Mouse (Mus musculus) regulatory T cell (primary cell): Measurements from ENCODE around the gene Cd101.

Source experiments
- in situ Hi-C: fragments of 300-600 bp; cut with MboI, MseI; formaldehyde crosslinking; loops from one replicate; pipeline ENCODE4 v1.15.1; 2025; ENCODE audit warnings: high pct_unique_total_duplicates

Cd101 gene

GRCm38 (mm10) chr3:100947286-100947685 lies 82.1 kb downstream of the Cd101 start:
- in situ Hi-C loops = loop anchor here (25.0 kb wide), 1 partner anchor 865 kb away; no protein-coding TSS in a partner anchor
